Mouse (Mus musculus) heart, adult 11 months (tissue): ENCODE results near the gene Tbc1d8b.
"Not testable (repeated sequence)": the region's sequence is repeated elsewhere in the genome, so short reads cannot be mapped to it uniquely, and the experiment has no call there.

Experiments used
- DNase-seq: peaks from one replicate; pipeline ENCODE4 v3.0.0; 2022

Gene Tbc1d8b

DNA sequence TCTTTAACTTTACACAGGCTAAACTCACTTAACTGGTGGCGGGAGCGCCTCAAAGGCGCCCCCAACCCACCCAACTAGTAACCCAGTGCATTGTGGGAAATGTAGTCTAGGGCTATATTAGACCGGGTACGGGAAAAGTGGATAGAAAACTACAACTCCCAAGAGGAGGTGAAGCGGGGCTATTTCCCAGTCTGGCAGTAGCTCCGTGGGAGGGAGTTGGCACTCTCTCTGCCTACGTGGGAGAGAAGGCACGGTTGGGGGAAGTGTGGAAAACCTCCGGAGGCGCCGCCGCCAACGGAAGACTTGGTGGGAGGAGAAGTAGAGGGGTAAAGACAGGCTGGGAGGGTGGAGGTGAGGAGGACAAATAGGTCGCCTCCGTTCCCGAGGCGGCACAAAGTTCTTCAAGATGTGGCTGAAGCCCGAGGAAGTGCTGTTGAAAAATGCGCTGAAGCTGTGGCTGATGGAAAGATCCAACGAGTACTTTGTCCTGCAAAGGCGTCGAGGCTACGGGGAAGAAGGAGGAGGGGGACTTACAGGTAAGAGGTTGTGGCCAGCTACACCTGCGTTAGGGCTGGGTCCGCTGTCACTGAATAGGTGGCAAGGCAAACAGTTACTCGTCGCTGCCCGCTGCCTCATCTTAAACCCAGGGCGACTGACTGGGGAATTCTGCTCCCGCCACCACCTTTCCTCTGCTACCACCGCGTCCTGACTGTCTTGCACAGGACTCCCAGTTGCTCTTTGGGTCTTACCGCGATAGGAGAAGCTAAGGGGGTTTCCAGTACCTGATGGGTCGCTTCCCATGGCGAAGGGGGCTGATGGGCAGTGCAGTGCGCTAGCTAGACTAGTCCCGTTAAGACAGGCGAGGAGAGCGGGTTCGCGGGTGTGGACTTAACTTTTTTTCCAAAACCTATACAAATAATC is at the start of gene Tbc1d8b:
Gene Tbc1d8b, plus strand, starts transcription at position 222 of the 921 bp plus-strand sequence.
- peak; percentile 99 for DNase-seq

DNA sequence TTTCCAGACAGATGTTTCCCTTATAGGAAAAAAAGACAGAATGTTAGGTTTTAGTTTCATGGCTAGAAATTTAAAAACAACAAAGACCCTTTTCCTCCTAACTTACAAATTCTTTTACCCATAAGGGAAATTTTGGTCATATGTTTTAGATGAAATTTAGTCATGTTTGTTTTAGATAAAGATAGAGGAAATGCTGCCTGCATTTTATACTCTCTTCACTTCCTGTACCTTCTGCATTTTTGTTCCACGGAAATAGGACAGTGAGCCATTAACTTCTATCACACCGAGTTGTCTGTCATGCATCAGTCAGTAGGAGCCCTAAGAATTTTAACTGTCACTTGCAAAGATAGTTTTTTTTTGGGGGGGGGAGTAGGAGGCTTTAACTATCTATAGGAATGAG is 45.1 kb upstream of the Tbc1d8b start:
- no peak for DNase-seq

DNA sequence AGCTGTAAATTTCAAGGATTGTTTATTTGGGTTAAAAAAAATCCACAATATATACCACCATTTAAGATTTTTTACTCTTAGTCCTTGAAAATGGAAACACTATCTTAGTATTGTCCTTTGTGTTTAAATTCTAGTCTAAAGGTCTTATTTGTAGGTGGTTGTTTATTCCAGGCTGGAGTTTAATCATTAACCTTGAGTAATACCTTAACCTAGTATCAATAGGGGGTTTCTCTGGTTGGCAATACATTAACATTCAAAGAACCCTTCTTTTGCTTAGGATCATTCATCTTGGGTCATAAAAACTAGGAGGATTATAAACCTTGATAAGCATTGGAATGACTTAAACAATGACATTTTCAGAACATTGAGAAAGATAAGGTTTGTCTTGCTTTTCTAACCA is 44.4 kb upstream of the Tbc1d8b start:
- DNase-seq, result no peak

DNA sequence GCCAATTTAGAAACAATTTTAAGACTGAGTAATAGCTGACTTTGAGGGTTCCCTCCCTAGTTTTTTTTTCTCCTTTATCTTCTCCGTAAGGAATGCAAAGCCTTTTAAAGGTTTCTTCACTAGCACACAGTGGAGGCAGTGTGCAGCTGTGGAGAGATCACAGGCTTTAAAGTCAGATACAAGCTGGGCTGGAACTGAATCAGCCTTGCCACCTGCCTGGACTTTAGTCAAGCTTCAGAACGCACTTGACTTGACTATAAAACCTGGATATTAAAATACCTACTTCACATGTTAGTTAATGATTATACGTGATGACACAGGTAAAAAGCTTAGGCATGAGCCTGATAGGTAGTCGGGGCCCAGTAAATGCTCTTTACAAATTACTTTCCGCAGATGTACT is 32.6 kb upstream of the Tbc1d8b start:
- DNase-seq, result no peak

DNA sequence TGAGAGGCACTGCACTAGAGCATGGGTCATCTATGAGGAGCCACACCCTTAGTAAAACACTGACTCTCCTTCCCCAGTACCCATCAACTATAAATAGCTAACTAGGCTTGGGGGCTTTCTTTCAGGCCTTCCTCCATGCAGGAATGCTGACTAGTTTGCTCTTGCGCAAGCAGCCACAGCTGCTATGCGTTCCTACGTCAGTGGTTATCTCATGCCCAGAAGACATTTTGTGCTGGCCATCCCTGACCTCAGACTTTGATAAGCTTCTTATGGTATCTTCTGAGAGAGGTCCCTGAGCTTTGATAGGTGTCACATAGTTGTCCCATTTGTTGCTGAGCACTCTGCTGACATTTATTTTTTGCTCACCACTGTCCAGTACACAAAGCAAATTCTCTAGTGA is 31.5 kb upstream of the Tbc1d8b start:
- no peak for DNase-seq

DNA sequence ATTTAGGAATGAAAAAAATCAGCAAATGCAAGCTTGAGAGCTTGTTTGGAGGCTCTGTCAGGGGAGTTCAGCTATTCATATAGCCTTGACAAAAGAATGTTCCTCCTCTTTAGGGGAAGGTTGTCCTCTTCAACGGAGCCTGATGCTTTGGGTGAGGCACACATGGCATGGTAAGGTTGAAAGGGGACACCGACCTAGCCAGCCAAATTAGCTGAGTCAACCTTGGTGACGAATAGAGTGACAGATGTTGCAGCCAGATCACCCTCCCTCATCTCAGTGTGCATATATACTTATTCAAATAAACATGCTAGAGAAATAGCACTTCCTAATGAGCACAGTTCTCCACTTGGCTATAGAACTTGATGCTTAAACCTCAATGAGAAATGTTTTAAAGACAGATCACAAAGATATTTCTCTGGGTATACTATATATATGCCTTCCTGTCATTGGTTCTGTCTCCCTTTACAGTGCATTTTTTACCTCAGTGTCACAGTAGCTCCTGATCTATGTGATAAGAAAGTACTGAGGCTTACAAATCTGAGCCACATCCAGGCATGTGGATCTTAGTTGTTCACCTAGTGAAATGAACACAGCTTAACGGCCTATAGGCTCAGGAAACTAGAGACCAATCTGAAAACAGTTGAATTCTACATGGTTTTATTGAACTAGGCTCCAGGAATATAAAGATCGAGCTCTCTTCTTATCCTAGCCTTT is 30.3 kb upstream of the Tbc1d8b start:
- no peak for DNase-seq

DNA sequence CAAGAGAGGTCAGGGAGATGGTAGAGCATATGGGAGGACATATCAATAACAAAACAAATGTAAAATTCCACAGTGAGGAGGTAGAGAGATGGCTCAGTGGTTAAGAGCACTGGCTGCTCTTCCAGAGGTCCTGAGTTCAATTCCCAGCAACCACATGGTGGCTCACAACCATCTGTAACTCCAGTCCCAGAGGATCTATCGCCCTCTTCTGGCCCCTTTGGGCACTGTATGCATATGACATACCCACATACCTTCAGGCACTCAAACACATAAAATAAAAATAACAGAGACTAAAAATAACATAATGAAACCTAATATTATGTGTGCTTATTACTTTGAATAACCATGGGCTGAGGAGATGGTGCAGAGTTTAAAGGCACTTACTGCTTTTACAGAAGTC is 22.7 kb upstream of the Tbc1d8b start:
- no peak for DNase-seq

DNA sequence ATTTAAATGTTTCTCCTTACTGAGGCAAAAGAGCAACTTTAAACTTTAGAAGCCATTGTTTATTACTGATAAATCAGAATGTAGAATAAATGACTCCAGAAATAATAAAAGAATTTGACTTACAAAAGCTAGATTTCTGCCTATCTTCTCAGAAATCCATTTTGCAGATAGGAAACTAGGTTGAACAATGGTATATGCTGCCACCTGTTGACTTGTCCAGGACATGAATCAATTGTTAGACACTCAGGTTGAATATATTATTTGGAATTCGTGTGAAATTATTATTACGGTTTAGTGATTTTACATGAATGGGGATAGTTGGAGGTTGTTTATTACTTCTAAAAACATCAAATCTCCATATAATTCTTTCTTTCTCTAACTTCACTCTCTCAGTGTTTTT is 19.0 kb upstream of the Tbc1d8b start:
- no peak for DNase-seq

DNA sequence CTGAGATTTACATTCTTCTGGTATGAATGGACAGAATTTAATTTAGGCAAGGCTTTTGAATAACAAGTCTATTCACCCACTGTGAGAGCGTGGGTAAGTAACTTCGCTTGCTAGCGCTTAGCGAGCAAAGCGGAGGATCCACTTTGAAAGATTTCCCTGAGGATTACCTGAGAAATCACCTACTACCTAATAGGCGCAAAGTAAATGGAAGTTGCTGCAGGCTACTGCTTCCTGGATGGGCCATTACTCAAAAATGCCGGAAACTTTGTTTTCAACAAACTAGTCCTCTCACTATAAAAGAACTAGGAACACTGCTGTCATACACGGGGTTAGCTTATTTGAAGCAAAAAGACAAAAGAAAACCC is 404 bp upstream of the Tbc1d8b start:
- DNase-seq, result no peak

DNA sequence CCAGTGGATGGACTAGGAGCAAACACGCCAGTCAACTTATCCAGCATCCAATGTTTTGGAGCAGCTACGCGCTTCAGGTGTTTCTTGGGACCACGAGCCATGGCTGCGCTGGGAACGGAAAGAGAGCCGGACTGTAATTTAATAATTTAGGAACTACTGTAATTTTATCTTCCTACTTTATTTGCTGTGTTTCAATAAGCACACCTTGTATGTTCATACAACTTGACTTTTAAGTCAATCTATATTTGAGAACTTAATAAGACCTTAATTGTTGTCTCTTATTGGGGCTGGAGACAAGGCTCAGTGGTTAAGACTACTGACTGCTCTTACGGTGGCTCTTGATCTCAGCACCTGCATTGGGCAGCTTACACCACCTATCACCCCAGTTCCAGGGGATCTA is 29.6 kb downstream of the Tbc1d8b start, which contains the start of gene Gm15013:
Gene Gm15013, minus strand, starts transcription at position 101 of the 400 bp plus-strand sequence.
- no peak for DNase-seq

DNA sequence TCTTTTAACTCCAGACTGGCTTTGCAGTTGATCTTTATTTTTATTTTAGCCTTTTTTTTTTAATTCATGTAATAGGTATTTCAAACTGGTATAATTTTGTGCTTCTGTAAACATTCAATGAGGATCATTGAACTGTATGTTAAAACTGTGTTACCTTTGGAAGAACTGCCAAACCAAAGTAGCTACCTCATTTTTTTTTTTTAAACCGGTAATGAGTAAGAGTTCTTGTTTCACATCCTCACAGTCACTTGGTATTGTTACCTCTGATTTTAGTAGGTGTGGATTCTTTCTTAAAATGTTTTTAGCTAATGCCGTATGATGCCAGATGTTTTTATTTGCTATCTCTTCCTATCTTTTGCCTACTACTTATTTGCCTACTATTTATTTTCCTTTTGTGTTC is 37.6 kb downstream of the Tbc1d8b start:
- no peak for DNase-seq

DNA sequence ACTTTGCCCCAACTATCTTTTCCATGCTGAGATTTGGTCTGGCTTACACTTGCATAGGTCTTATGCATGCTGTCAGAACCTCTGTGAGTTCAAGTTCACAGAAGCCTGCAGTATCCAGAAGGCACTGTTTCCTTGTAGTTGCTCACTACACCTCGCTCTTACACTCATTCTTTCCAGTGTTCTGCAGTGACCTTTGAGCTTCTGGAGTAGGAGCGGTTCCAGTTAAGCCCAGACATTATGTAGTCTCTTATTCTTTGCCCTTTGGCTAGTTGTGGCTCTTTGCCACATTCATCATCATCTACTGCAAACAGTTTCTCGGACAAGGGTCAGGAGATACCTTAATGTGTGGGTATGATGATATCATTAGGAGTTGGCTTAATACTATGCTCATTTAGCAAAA is 45.7 kb downstream of the Tbc1d8b start:
- DNase-seq, result no peak

DNA sequence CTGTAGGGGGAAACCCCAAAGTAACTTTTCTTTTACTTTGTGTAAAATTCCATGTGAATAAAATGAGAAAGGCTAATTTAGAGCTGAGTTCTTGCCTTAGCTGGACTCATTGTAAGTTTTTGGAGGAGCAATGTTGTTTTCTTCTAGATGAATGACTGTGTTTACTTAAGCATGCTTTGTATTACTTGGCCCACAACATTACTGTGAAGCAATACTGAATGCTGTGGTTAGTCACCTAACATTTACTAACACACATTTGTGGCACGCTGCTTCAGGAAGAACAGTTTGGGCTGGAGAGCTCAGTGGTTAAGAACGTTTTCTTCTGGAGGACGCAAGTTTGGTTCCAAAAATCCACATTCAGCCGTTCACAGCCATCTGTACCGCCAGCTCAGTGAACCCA is 52.3 kb downstream of the Tbc1d8b start:
- DNase-seq, result peak; percentile 39

DNA sequence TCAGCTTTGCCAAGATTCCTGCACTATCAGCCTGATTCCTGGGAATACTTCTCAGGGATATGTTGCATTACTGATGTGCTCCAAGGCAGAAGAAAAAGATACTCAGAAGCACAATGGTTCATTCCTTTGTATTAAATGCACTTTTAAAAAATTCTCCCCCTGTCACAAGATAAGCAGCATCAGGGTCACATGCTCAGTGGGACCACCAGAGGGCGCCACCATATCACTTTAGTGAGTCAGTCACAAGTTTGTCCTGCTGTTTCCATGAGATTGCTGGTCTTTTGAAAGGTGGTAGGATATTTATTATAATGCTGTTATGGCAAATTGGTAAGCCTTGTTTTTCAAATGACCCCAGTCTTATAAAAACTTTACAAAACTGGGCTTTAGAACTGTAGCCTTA is 67.1 kb downstream of the Tbc1d8b start:
- no peak for DNase-seq

DNA sequence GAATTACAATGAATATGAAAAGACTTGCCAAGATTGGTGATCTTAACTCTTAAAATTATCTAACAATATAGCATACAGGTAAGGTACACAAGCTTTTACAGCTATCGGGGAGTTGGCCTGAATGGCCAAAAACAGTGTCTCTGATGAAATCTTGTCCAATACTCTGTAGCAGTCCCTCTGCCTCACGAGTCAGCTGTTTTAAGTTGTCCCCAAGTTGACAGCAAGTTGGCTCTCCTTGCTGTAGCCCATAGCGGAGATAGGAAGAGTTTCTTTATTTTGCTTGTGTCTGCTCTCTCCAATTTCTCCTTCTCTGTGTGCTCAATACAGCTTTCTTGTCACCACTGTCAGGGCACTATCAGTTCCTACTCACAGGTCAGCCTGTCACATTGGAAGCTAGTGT is 73.8 kb downstream of the Tbc1d8b start:
- not testable (repeated sequence) for DNase-seq

DNA sequence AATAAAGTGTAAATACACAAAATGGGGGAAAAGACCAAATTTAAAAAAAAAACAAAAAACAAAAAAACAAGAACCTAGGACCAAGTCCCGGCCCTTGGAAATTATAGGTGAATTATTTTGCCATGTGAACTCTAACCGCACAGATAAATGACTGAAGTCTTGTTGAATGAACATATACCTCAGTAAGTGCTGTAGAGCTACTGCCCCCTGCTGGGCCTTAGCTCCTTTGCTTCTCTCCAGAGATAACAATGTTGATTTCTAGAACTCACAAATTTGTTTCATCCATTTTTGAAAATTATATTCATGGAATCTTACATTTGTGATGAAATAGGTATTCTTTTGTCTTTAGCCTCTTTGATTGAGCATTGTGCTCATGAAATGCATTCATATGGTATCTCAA is 77.8 kb downstream of the Tbc1d8b start:
- no peak for DNase-seq

DNA sequence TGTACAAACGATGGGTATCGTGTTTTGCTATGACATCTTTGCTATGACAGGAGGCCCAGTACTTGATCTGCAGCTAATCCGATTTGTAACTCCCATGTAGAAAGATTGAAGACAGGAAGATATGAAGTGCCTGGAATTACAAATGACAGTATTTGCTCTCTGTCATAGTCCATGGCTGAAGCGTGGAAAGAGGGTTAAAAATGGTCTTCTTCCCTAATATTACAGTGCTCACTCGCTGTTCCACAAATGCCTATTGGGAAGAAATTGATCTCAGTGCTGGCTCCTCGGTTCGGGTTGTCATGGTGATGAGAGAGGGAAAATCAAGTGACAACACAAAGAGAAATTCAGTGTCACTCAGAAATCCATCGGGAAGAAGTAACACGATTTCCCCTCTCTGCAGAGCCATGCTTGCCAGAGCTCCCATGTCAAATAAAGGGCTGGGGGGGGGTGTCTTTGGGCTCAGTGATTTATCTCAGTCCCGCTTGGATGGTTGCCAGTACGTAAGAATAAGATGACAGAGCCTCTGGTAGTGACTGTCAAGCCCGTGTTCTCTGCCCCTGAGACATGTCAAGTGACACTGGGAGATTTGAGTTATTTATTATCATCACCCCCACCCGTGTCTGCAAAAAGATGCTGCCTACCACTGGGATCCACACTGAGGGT is 85.3 kb downstream of the Tbc1d8b start:
- no peak for DNase-seq

DNA sequence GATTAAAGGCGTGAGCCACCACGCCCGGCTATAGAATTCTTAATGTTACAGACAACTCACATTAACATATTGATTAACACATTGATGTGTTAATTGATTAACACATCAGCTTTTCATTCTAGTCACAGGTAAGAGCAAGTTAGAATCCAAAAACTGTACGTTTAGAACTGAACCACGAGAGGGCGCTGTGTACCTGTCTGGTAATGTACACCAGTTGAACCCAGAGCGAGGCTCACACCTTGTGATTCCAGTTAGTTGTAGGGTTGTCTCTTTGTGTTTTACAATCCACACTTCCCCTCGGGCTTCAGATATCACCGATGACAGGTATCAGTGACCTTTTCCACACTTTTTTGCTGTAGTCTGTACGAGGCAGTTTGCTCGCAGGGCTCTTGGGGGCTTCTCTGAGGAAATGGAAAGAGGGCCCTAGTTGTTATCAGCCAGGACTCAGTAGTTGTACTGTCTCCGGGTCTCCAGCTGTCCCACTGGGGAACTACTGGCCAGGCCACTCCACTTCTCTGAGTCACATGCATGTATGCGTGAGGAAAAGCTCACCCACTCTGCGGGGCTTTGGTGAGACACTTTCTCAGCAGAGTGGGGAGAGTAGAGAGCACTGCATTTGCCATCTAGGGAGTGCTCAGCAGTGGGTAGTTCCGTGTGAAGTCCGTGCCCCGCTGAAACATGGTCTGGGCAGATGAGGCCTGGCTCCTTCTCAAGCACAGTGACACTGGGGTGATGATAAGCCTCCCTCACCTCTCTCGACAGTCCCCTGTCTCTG is 89.7 kb downstream of the Tbc1d8b start:
- no peak for DNase-seq

DNA sequence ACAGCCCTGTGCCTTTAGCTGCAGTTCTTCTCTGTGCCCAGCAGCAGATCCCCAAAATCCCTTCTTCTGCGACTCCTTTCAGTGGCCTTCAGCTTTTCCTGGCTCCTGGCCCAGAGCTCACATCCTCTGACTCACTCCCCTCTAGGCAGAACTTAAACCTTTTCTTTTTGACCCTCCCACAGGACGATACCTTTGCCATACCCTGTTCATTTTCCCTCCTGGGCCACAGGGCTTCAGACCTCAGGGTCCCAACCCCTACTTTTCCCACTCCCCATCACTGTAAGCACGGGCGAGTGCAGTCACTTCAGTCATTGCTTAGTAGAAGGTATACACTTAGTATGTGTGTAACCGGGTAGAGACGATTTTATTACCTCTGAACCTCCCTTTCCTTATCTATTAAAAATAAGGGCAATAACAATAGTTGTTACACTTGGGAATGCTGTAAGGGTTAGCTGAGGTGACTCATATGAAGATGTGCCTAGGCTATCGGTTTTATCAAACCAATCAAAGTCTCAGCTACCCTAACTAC is 90.4 kb downstream of the Tbc1d8b start:
- no peak for DNase-seq

DNA sequence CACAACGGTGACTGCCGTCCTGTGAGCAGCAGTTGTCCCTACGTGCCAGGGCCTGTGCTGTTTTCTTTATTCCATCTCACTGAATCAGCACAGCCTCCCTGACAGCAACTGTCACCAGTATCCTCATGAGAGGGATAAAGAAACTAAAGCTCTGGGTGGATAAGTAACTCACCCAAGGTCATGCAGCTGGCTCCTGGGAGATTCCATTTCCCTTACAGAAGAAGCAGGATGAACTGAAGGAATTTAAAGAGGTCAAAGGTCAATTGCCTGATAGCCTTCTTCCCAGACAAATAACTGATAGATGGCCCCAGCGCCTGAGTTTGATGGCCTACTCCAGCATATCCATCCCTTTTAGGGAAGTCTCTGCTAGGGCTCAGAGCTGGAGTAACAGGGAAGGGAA is 92.6 kb downstream of the Tbc1d8b start:
- DNase-seq, result no peak

DNA sequence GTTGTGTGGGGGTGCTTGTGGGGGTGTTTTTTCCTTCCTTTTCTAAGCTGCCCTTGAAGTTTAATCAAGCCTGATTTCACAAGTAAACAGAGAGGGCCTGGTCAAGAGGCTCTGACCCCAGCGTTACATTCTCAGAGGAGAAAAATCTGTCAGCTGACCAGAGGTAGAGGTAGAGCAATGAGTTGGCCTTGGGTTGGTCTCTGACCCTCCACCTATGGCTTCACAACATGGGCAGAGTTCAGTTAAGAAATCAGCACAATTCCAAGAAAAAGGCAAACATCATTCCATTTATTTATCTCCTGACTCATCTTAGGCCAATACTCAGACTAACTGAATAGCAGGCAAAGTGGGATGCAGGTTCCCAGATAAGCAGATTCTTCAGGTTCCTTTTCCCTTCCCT is 94.1 kb downstream of the Tbc1d8b start:
- DNase-seq, result no peak

DNA sequence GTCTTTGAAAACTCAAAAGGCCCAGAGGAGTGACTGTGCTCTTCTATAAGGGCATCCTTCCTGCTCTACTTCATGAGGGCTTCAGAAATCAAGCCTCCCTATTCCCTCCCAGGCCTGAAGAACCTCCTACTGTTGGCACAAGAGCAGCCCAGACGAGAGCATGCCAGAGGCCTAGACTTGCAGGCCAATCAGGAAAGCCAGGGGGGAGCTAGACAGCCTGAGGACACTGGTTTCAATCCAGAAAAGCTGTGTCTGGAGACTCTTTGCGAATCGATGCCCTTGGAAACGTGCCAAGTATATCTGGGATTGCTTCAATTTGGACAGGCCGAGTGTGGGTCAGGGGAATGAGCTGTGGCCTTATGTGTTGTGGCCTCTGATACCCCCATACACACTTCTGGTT is 94.6 kb downstream of the Tbc1d8b start:
- DNase-seq, result no peak

DNA sequence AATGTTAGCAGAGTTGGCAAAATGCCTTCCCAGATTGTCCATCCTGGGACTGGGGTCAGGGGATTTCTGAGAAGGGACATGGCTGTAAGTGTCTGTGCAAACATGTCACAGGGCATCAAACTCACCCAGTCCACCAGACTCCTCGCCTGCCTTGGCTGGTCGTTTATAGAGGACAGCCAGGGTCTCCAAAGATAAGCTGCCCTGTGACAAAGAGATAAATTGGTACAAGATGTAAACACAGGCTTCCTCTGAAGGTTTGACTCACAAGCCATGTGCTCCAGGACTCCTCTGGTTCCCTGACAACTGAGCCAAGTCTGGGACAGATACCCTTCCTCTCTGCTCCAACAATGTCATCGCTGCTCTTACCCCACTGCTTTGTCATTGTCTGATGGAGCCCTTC is 96.2 kb downstream of the Tbc1d8b start:
- DNase-seq, result no peak
